Mouse (Mus musculus) heart, adult 18-20 months (tissue): ENCODE results near the gene Tbk1. TPM values are rescaled to one million over a fixed set of nuclear protein-coding genes. Genes with fewer than 3 reads are reported as not detected.

Source experiments
- DNase-seq, 2 experiments: peaks; one replicate each; pipeline ENCODE4 v3.0.0; 2021 to 2022; ENCODE audit warnings: mixed read lengths in 1 of 2
- long read RNA-seq, 2 experiments: library from polyadenylated mRNA; stranded (forward); transcript quantifications; one replicate each; pipeline ENCODE4 v2.0.0; 2021
- total RNA-seq, 2 experiments: library from RNA; stranded (reverse); gene quantifications; 2 replicates each; pipeline ENCODE4 v1.2.3; 2021

Tbk1 gene
- total RNA-seq: 10 to 100 TPM; 18.4 to 21.3 TPM
- long read RNA-seq, experiment 1, transcript Tbk1-201 (21 exons, 3,024 nt): major isoform, 10 of 15 reads
- long read RNA-seq, experiment 1, partial matches to known transcripts: 3 of 15 reads
- long read RNA-seq, experiment 1, other reads (novel, unspliced or antisense): 2 of 15 reads
- long read RNA-seq, experiment 2, transcript Tbk1-201 (21 exons, 3,024 nt): major isoform, 8 of 11 reads
- long read RNA-seq, experiment 2, partial matches to known transcripts: 1 of 11 reads
- long read RNA-seq, experiment 2, other reads (novel, unspliced or antisense): 2 of 11 reads

GRCm38 (mm10) chr10:121586675-121587370 is at the start of gene Tbk1:
Gene Tbk1, minus strand, starts transcription at chr10:121586787.
- peak; percentile 93 to 97 for DNase-seq

- no peak for DNase-seq
Measured at GRCm38 (mm10) chr10:121636276-121636675, 49.7 kb upstream of the Tbk1 start.

GRCm38 (mm10) chr10:121634159-121634558 is 47.6 kb upstream of the Tbk1 start:
- DNase-seq: no peak

- no peak for DNase-seq
Measured at GRCm38 (mm10) chr10:121628561-121629040, 42.0 kb upstream of the Tbk1 start.

GRCm38 (mm10) chr10:121627216-121627852 is 40.7 kb upstream of the Tbk1 start:
- DNase-seq: no peak

- peak; percentile 97 to 99 for DNase-seq
Measured at GRCm38 (mm10) chr10:121626186-121626882, 39.7 kb upstream of the Tbk1 start, which contains the start of gene Xpot. Gene Xpot, minus strand, starts transcription at chr10:121626332.

GRCm38 (mm10) chr10:121625407-121626185 is 39.0 kb upstream of the Tbk1 start:
- DNase-seq: no peak

GRCm38 (mm10) chr10:121625006-121625405 is 38.4 kb upstream of the Tbk1 start:
- no peak for DNase-seq

- DNase-seq: no peak
Measured at GRCm38 (mm10) chr10:121623670-121624069, 37.1 kb upstream of the Tbk1 start.

- no peak for DNase-seq
Measured at GRCm38 (mm10) chr10:121622431-121622830, 35.8 kb upstream of the Tbk1 start.

- no peak for DNase-seq
Measured at GRCm38 (mm10) chr10:121615935-121616334, 29.3 kb upstream of the Tbk1 start.

- no peak for DNase-seq
Measured at GRCm38 (mm10) chr10:121615146-121615870, 28.7 kb upstream of the Tbk1 start.

- DNase-seq: peak; percentile 57 to 81
Measured at GRCm38 (mm10) chr10:121613570-121613969, 27.0 kb upstream of the Tbk1 start.

GRCm38 (mm10) chr10:121612448-121612847 is 25.9 kb upstream of the Tbk1 start:
- DNase-seq: no peak

- no peak for DNase-seq
Measured at GRCm38 (mm10) chr10:121611587-121611986, 25.0 kb upstream of the Tbk1 start.

- DNase-seq: no peak
Measured at GRCm38 (mm10) chr10:121608177-121608576, 21.6 kb upstream of the Tbk1 start.

- DNase-seq: no peak
Measured at GRCm38 (mm10) chr10:121604632-121605344, 18.2 kb upstream of the Tbk1 start.

GRCm38 (mm10) chr10:121603556-121603955 is 17.0 kb upstream of the Tbk1 start:
- no peak for DNase-seq

GRCm38 (mm10) chr10:121601272-121601671 is 14.7 kb upstream of the Tbk1 start:
- DNase-seq: no peak

- peak in 1 of 2 experiments; percentile 58 for DNase-seq
Measured at GRCm38 (mm10) chr10:121596580-121596979, 10.0 kb upstream of the Tbk1 start.
